Mouse (Mus musculus): ENCODE data around the gene Btbd2.

Gene Btbd2

GRCm38 (mm10) chr10:80635345-80635744 is 21.5 kb downstream of the Btbd2 start:
- DNase-seq (ENCODE audit: low spot score) = no peak

DNA sequence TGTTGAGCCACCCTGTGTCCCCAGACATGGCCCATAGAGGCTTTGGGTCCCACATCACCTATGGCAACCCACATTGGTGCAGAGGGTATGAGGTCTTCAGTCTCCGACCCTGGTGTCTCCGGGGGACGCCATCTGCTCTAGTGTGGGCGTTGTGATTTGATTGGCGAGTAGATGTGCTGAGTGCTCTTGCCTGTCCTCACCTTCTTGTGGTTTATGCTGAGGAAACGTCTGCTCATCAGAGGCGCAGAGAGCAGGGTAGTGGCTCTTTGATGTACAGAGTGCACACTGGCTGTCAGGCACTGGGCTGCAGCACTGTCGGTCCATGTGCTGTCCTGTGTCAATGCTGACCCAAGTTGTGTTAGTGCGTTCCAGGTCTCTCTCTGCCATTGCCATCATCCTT is 27.9 kb downstream of the Btbd2 start:
- DNase-seq (ENCODE audit: low spot score) = no peak

DNA sequence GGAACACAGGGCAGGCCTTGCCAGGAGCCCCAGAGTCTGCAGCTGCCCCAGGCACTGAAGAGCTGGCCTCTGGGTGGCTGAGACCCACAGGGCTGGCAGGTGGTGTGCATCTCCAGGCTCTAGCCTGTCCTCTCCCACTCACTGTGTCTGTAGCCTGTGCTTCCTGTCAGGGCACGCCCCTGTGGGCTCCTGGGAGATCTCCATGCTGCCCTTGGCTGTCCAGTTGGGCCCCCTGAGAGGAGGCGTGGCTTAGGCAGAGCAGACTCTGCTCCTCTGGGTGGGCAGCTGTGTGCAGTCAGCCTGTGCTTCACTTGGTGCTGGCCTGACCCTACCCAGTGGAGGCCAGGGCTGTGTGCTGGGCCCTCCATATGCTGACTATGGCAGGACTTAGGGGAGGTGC is 29.2 kb downstream of the Btbd2 start:
- peak; percentile 79 for DNase-seq (ENCODE audit: low spot score)

GRCm38 (mm10) chr10:80625764-80626163 is 31.1 kb downstream of the Btbd2 start:
- no peak for DNase-seq (ENCODE audit: low spot score)

DNA sequence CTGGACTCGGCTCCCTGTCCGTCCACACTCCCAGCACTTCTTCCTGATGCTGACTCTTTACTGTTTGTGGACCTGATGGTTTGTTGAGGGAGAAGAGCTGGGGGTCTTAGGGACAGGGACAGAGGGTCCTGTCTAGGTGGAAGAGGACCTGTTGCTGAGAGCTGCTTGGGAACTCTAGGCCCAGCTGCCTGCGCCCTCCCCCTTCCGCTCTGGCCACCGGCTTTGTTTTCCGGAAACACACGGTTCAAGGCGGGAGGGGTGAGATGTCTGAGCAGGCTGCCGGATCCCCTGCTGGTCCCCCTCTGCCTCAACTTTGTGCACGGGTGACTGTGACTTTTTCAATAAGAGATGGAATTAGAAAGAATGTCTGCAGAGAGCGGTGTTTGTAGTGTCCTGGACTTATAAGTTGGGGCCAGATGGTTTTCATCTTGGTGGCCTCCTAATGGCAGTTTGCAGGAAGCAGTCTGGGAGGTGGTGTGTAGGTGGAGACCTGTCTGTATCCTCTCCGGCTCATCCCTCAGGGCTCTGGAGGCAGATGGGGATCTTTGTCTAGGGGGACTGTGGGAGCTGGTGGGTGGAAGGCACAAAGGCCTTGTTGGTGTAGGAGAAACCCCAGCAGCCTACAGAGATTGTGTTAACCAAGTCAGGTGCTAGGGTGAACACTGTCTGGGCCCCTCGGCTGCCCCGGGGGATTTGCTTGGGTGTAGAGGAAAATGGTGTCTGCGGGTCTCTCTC is 33.2 kb downstream of the Btbd2 start:
- DNase-seq (ENCODE audit: low spot score) = peak; percentile 58

DNA sequence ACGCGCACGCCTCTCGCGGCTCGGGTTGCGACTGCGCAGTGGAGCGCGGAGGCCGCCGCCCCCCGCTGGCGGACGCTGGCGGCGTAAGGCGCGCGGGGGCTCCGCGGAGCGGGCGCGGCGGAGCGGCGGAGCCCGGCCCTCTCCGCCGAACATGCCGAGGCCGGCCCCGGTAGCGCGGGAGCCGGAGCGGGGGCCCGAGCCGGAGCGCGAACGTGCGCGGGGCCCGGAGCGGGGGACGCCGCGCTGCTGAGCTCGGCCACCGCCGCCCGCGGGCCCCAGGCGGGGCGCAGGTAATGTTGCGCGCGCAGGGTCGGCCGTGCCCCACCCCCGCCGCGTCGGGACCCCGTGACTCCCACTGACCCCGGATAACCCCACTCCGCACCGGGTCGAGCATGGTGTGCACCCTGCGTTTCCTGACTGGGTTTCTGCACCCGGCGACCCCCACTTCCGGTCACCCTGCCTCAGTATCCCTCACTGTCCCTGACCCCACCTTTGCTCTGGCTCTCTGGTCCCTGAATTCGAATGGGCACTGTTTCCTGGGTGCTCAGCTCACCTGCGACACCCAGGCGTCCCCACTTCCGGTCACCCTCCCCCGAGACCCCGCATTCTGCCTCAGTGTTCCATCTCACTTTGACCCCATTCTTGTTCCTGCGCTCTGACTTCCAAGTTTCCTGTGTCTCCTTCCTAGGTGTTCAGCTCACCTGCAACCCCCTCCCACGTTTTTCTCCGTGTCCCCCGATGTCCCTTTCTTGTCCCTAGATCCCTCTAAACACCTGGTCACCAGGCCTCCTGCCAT is 34.0 kb downstream of the Btbd2 start, which contains the start of gene Csnk1g2:
Csnk1g2 (plus strand) TSS at position 178 of the 796 bp plus-strand sequence.
- DNase-seq (ENCODE audit: low spot score) = no peak

- peak; percentile 99 for DNase-seq (ENCODE audit: low spot score)
Observed at GRCm38 (mm10) chr10:80621940-80622660, 34.8 kb downstream of the Btbd2 start.

DNA sequence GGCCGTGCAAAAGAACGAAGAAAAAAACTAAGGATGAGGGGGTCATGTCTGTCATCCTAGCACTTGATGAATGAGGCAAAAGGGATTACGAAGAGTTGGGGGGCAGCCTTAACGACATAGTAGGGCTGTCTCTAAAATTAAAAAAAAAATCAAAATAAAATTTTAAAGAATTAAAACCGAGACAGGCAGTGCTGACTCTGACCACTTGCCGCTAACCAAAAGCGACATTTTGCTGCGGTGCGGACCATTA is 35.3 kb downstream of the Btbd2 start:
- DNase-seq (ENCODE audit: low spot score) = no peak

DNA sequence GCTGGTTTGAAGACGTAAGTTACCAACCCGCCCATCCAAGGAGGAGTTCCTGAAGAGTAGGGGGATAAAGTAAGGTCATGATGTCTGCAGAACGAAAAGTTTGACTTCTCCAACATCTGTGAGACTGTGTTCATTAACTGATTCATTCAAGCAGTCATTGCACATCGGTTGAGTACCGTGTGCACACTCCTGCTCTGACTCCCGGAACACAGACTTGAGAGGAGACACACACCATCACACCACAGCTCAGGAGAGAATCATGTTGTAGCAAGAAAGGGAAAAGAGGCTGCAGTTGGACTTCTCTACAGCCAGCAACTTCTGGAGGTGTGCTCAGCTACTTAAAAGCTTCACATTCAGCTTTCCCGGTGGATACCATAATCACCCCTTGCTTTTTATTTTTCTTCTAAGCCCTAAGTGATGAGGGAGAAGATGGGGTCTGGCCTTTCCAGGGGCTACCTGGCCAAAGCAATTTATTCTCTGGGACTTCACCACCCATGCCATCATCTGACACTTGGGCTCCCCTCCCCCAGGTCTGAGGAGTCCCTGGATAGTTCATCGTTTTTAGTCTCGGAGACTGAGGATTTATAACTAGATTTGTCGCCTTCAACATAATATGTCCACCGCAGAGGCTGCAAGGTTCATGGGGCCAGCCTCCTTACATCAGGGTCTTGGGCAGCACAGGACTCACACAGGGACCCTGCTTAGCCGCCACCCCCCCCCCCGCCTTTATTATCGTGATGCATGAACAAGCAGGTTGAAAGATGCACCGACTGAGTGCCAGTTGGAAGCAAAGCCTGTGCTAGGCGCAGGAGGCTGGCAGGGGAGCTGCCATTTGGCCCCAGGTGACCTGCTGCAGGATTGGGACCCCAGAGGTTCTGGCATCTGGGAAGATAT is 35.8 kb downstream of the Btbd2 start:
- peak; percentile 21 for DNase-seq (ENCODE audit: low spot score)

GRCm38 (mm10) chr10:80620365-80620764 is 36.5 kb downstream of the Btbd2 start:
- no peak for DNase-seq (ENCODE audit: low spot score)

DNA sequence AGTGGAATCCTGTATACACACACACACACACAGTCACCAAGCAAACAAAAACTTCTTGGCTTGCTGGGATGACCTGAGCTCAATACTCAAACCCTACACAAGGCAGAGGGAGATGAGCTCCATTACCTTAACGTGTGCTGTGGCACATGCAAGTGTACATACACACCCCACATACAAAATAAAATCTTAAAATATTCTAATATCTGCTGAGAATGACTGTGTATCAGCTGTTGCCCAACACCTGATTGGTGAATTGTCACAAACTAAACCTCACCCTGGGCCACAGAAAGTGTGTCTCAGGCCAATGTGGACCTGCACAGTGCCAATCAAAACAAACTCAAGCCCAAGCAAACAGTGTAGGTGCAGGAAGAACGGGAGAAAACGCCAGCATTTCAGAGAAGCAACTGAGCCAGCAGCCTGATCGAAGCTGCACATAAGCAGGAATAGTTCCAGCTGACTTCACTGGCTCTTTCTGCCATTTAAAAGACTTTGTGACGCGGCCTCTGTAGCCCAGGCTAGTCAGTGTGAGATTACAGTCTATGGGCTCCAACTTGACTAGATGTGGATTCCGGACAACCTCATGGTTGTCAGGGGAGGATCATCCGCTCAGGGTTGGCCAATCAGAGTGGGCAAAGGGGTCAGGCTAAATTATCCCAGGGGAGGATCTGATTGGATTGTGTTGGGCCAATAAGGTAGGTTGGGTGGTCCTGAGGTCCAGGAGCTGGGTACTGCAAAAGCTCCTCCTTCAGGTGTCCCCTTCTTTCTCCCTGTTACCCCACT is 37.2 kb downstream of the Btbd2 start:
- DNase-seq (ENCODE audit: low spot score) = no peak

GRCm38 (mm10) chr10:80618181-80618580 is 38.7 kb downstream of the Btbd2 start:
- no peak for DNase-seq (ENCODE audit: low spot score)

GRCm38 (mm10) chr10:80614351-80614750 is 42.5 kb downstream of the Btbd2 start:
- no peak for DNase-seq (ENCODE audit: low spot score)

- DNase-seq (ENCODE audit: low spot score) = no peak
Observed at GRCm38 (mm10) chr10:80613821-80614220, 43.0 kb downstream of the Btbd2 start.

GRCm38 (mm10) chr10:80611905-80612304 is 45.0 kb downstream of the Btbd2 start:
- no peak for DNase-seq (ENCODE audit: low spot score)

DNA sequence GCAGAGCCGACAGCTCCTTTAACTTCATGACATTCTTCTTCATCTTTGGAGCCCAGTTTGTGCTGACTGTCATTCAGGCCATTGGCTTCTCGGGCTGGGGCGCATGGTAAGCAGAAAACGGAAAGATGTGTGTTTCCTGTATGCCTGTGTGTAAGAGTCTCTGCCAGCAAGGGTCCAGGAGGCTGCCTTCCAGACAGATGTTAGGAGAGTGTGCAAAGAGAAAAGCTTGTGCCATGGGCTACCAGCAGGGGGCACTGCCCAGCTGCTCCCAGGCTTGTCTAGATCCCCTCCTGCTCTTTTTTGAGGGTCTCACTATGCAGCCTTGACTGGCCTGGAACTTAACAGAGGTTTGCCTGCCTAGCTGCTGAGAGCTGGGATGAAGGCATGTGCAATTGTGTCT is 45.8 kb downstream of the Btbd2 start:
- peak; percentile 52 for DNase-seq (ENCODE audit: low spot score)

DNA sequence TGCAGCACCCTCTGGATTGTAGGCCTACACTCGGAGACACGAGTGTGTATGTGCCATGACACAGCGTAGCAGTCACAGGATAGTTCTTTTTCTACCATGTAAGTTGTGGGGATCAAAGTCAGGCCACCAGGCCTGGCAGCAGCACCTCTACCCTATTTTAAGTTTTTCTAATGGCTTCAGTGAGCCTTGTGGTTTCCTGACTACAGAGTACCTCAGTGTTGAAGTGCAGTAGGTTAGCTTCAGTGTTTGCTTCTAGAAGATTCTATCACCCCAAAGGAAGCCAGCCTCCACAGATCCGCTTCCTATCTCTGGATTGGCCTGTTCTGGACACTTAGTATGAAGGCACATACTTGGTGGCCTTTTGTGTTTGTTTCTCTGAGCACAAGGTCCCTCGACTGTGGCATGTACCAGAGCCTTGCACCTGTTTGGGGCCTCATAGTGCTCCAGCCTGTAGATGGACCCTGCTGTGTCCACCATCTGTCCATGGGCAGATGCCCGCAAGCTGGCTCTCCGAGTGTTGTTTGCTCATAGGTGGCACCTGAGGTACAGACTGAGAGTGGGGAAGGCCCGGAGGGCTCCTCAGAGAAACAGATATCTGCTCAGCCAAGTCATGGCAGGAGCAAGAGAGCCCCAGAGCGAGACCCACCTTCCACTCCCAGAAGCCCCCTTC is 46.6 kb downstream of the Btbd2 start:
- DNase-seq (ENCODE audit: low spot score) = no peak

- DNase-seq (ENCODE audit: low spot score) = no peak
Observed at GRCm38 (mm10) chr10:80609269-80609924, 47.5 kb downstream of the Btbd2 start.

GRCm38 (mm10) chr10:80608435-80608834 is 48.4 kb downstream of the Btbd2 start:
- DNase-seq (ENCODE audit: low spot score) = no peak

DNA sequence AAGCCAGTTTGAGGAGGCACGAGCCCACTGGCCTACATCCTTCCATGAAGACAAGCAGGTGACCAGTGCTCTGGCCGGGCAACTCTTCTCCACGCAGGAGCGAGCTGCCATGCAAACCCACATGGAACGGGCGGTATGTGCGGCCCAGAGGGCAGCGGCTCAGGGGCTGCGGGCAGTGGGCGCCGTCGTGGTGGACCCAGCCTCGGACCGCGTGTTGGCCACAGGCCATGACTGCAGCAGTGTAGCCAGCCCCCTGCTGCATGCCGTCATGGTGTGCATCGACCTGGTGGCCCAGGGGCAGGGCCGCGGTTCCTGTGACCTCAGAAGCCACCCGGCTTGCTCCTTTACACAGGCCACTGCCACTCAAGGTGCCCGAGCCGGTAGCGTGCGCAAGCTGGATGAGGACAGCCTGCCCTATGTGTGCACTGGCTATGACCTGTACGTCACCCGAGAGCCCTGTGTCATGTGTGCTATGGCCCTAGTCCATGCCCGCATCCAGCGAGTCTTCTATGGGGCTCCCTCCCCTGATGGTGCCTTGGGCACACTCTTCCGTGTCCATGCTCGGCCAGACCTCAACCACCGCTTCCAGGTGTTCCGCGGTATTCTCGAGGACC is 50.0 kb downstream of the Btbd2 start:
- no peak for DNase-seq (ENCODE audit: low spot score)

Measured in MN1 (cell line).